In the genomic region with DNA sequence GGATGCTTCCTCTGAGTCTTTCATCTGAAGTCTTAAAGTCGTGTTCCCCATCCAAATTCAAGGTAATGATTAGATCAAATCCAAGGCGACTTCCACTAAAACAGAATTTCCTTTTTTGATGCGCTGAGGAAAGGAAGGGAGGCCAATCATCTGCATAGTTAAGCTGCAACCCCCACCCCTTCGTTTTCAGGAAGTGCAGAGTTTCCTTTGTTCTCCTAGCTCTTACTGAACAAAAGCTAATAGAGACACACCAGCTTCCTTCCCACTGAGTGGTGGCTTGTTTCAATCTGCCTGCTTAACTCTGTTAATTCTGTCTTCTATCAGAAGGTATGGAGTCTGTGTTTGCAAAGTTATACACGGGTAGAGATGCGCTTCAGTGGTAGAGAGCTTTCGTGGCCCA, we compare ENCODE assay signal across 9 mouse cellular contexts. TPM values are rescaled to one million over a fixed set of nuclear protein-coding genes. Genes with fewer than 3 reads are reported as not detected.
DNase-seq lines count a peak whose midpoint lies in the region; ATAC-seq lines count a peak whose summit lies in the region.
"Had no signal": no experiment of that assay in that cellular context is flagged by ENCODE, and none has a peak within 500 bp of the region (broad histone marks: within the 10 kb centered on the region; RNA-seq: fewer than 3 reads in every experiment).

No protein-coding gene starts in this region.

- no peak overlapping the region for H3K9ac ChIP-seq in forebrain, embryonic 16.5 days (replicated peaks; ENCODE audit: low read depth, low read length)

- no peak overlapping the region for H3K27ac ChIP-seq in forebrain, embryonic 16.5 days (ENCODE audit: low read length)
- no peak overlapping the region for H3K27ac ChIP-seq in forebrain, embryonic 10.5 days

- no peaks in the 10 kb centered on the region for H3K36me3 ChIP-seq in forebrain, embryonic 16.5 days (ENCODE audit: control insufficient read depth, insufficient read depth)
- peaks cover 4% of the 10 kb centered on the region for H3K36me3 ChIP-seq in forebrain, embryonic 10.5 days (replicated peaks)
- H3K36me3 ChIP-seq in megakaryocyte, embryonic 14.5 days (replicated peaks; ENCODE audit: low read length): no peaks in the 10 kb centered on the region

- DNase-seq in forebrain, embryonic 10.5 days (ENCODE audit: extremely low spot score, low spot score): no peak
- peak; percentile 10 for DNase-seq in T-cell, adult 2 months (ENCODE audit: low spot score)
- DNase-seq in urinary bladder, adult 18-20 months (ENCODE audit: low spot score in 2 of 2): no peak
- no peak for DNase-seq in spleen, adult 12 weeks (ENCODE audit: low spot score)
- DNase-seq in Muller cell, postnatal 12 days (ENCODE audit: inconsistent ontology term): no peak

- ATAC-seq in forebrain, embryonic 16.5 days: peak; percentile 57; the same call in 1 of the 2 replicates
- peak; percentile 66 to 77; a peak in 3 of 4 replicates for ATAC-seq in hematopoietic stem cell, adult 5-6 weeks (replicated peaks in 1 of 2; ENCODE audit: insufficient read depth in 1 of 2, low FRiP score in 2 of 2, low TSS enrichment in 1 of 2, low read depth in 1 of 2, poor library complexity in 2 of 2, severe bottlenecking in 2 of 2)

- H3K27me3 ChIP-seq in forebrain, embryonic 16.5 days (replicated peaks; ENCODE audit: control insufficient read depth, insufficient read depth, low read length): peaks cover 3% of the 10 kb centered on the region
- H3K27me3 ChIP-seq in forebrain, embryonic 10.5 days (ENCODE audit: poor library complexity, severe bottlenecking): peaks cover 37% of the 10 kb centered on the region
- no peaks in the 10 kb centered on the region for H3K27me3 ChIP-seq in megakaryocyte, embryonic 14.5 days (replicated peaks)

- no peak overlapping the region for H3K4me2 ChIP-seq in forebrain, embryonic 16.5 days (ENCODE audit: low read length)

- H3K4me3 ChIP-seq in forebrain, embryonic 16.5 days (replicated peaks; ENCODE audit: low read length): no peak overlapping the region
- no peak overlapping the region for H3K4me3 ChIP-seq in forebrain, embryonic 10.5 days
- H3K4me3 ChIP-seq in megakaryocyte, embryonic 14.5 days (replicated peaks): peak overlapping the region; percentile 92

- H3K4me1 ChIP-seq in forebrain, embryonic 16.5 days (replicated peaks; ENCODE audit: control insufficient read depth, insufficient read depth, low read length): no peaks in the 10 kb centered on the region; the same call in 1 of the 2 replicates
- peaks cover 20% of the 10 kb centered on the region for H3K4me1 ChIP-seq in forebrain, embryonic 10.5 days
- H3K4me1 ChIP-seq in megakaryocyte, embryonic 14.5 days: peaks cover 50% of the 10 kb centered on the region

- WGBS in forebrain, embryonic 16.5 days: 29% methylated on average over 7 of the region's 7 CpGs
- 35% methylated on average over 7 of the region's 7 CpGs for WGBS in forebrain, embryonic 10.5 days

- no peaks in the 10 kb centered on the region for H3K9me3 ChIP-seq in forebrain, embryonic 16.5 days (ENCODE audit: control insufficient read depth, low read length)
- no peaks in the 10 kb centered on the region for H3K9me3 ChIP-seq in forebrain, embryonic 10.5 days
- no peaks in the 10 kb centered on the region; the same call in 1 of the 2 replicates for H3K9me3 ChIP-seq in megakaryocyte, embryonic 14.5 days
- H3K9me3 ChIP-seq: G1E had no signal

RNA-seq across cellular contexts. Expression of a gene that starts 1.5 kb away (rescaled TPM):
- 6.6 and 9.2 TPM in 2 replicates for polyA plus RNA-seq in forebrain, embryonic 16.5 days (2015; fragmentation: Nextera tagmentation; extraction: Ambion mirVana)
- 9.8 and 10.5 TPM in 2 replicates for polyA plus RNA-seq in forebrain, embryonic 10.5 days (2016; fragmentation: Nextera tagmentation; extraction: Ambion mirVana)
- 12.0 and 17.0 TPM in 2 replicates for total RNA-seq in hematopoietic stem cell, adult 5-6 weeks (2017)
- polyA plus RNA-seq in megakaryocyte, embryonic 14.5 days (2012; ENCODE audit: insufficient read depth, low replicate concordance): 2.0 TPM in 1 of 2 replicates, not detected in the other
- polyA plus RNA-seq: G1E had no signal

RNA-seq across cellular contexts. Expression of a gene that starts 36.0 kb away (rescaled TPM):
- 38.7 and 40.9 TPM in 2 replicates for polyA plus RNA-seq in forebrain, embryonic 16.5 days (2015; fragmentation: Nextera tagmentation; extraction: Ambion mirVana)
- polyA plus RNA-seq in forebrain, embryonic 10.5 days (2016; fragmentation: Nextera tagmentation; extraction: Ambion mirVana): 45.8 and 46.3 TPM in 2 replicates
- total RNA-seq in hematopoietic stem cell, adult 5-6 weeks (2017): 55.0 and 68.1 TPM in 2 replicates
- polyA plus RNA-seq in megakaryocyte, embryonic 14.5 days (2012; ENCODE audit: insufficient read depth, low replicate concordance): 1.4 and 7.2 TPM in 2 replicates

RNA-seq across cellular contexts. Expression of a gene that starts 43.0 kb away (rescaled TPM):
- 24.7 and 27.4 TPM in 2 replicates for polyA plus RNA-seq in forebrain, embryonic 16.5 days (2015; fragmentation: Nextera tagmentation; extraction: Ambion mirVana)
- polyA plus RNA-seq in forebrain, embryonic 10.5 days (2016; fragmentation: Nextera tagmentation; extraction: Ambion mirVana): 57.3 and 59.8 TPM in 2 replicates
- 40.8 and 50.3 TPM in 2 replicates for total RNA-seq in hematopoietic stem cell, adult 5-6 weeks (2017)
- 2.2 TPM in 1 of 2 replicates, not detected in the other for polyA plus RNA-seq in megakaryocyte, embryonic 14.5 days (2012; ENCODE audit: insufficient read depth, low replicate concordance)

RNA-seq across cellular contexts. Expression of a gene that starts 54.6 kb away (rescaled TPM):
- polyA plus RNA-seq in forebrain, embryonic 16.5 days (2015; fragmentation: Nextera tagmentation; extraction: Ambion mirVana): not detected in 2 replicates
- not detected in 2 replicates for polyA plus RNA-seq in forebrain, embryonic 10.5 days (2016; fragmentation: Nextera tagmentation; extraction: Ambion mirVana)
- not detected in 2 replicates for total RNA-seq in hematopoietic stem cell, adult 5-6 weeks (2017)
- not detected in 2 replicates for polyA plus RNA-seq in megakaryocyte, embryonic 14.5 days (2012; ENCODE audit: insufficient read depth, low replicate concordance)
- polyA plus RNA-seq: G1E had no signal
